Mouse (Mus musculus): ENCODE measurements around the gene Kcnh1. TPM values are rescaled to one million over a fixed set of nuclear protein-coding genes. Genes with fewer than 3 reads are reported as not detected.

The Kcnh1 gene
- polyA plus RNA-seq, 1 experiment = 0.85 TPM

DNA sequence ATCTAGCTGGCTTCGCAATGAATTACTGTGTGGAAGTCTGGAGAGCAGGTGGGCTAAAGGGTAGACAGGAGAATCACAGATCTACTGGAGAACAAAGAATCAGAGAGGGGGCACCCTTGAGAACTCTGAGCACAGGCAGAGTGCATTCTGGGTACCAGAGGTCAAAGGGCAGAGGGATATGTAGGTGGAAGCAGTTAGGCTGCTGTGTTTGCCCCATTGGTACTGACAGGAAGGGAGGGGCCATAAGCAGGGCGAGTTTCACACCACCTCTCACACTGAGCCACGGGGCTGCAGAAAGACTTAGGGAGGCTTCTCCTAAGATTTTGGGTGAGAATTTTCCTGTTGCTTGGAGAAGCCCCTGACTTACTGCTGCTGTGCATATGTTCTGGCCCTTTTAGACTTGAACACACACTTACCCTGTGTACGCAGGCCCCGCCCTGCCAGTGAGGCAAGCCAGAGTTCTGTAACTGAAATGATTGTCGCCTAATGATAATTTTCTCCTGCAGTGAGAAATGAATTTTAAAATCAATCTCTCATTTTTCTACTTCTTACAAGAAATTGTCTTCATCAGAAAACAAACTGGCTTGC lies 121.4 kb downstream of the Kcnh1 start:
- 78% methylated on average over 6 of the region's 6 CpGs for WGBS
- no peak overlapping the region for H3K27ac ChIP-seq (ENCODE audit: insufficient read depth, low read length)
- H3K4me1 ChIP-seq (ENCODE audit: control insufficient read depth, insufficient read depth, insufficient read length) = no peaks in the 10 kb centered on the region
- H3K27me3 ChIP-seq (ENCODE audit: control insufficient read depth, insufficient read depth, low read length) = no peaks in the 10 kb centered on the region
- DNase-seq (ENCODE audit: low read depth in 1 of 2, low spot score in 2 of 2) = no peak
- no peak overlapping the region for H3K4me3 ChIP-seq (ENCODE audit: extremely low read depth, insufficient read depth, insufficient read length)
- TF ChIP-seq POLR2A (IDR thresholded peaks at IDR 0.05; ENCODE audit: low read depth, low read length) = no peak
- TF ChIP-seq CTCF (IDR thresholded peaks at IDR 0.05; ENCODE audit: extremely low read depth, insufficient read depth, insufficient read length, insufficient replicate concordance) = no peak
- H3K36me3 ChIP-seq (ENCODE audit: control insufficient read depth, insufficient read depth, low read length) = no peaks in the 10 kb centered on the region

GRCm38 (mm10) chr1:192312446-192312845 lies 121.9 kb downstream of the Kcnh1 start:
- WGBS = 81% methylated on average over 4 of the region's 4 CpGs
- no peak overlapping the region for H3K4me3 ChIP-seq (ENCODE audit: extremely low read depth, insufficient read depth, insufficient read length)
- H3K36me3 ChIP-seq (ENCODE audit: control insufficient read depth, insufficient read depth, low read length) = no peaks in the 10 kb centered on the region
- TF ChIP-seq POLR2A (IDR thresholded peaks at IDR 0.05; ENCODE audit: low read depth, low read length) = no peak
- no peak for TF ChIP-seq CTCF (IDR thresholded peaks at IDR 0.05; ENCODE audit: extremely low read depth, insufficient read depth, insufficient read length, insufficient replicate concordance)
- no peaks in the 10 kb centered on the region for H3K4me1 ChIP-seq (ENCODE audit: control insufficient read depth, insufficient read depth, insufficient read length)
- H3K27ac ChIP-seq (ENCODE audit: insufficient read depth, low read length) = no peak overlapping the region
- DNase-seq (ENCODE audit: low read depth in 1 of 2, low spot score in 2 of 2) = no peak
- no peaks in the 10 kb centered on the region for H3K27me3 ChIP-seq (ENCODE audit: control insufficient read depth, insufficient read depth, low read length)

GRCm38 (mm10) chr1:192312998-192313397 lies 122.4 kb downstream of the Kcnh1 start:
- WGBS = 94% methylated on average over 4 of the region's 4 CpGs
- Histone ChIP-seq H3K4me1 (ENCODE audit: control insufficient read depth, insufficient read depth, insufficient read length) (no peaks in the 10 kb centered on the region), H3K4me3 (ENCODE audit: extremely low read depth, insufficient read depth, insufficient read length) (no peak overlapping the region), H3K27me3 (ENCODE audit: control insufficient read depth, insufficient read depth, low read length) (no peaks in the 10 kb centered on the region), H3K27ac (ENCODE audit: insufficient read depth, low read length) (no peak overlapping the region), H3K36me3 (ENCODE audit: control insufficient read depth, insufficient read depth, low read length) (no peaks in the 10 kb centered on the region)
- no peak for DNase-seq (ENCODE audit: low read depth in 1 of 2, low spot score in 2 of 2)
- TF ChIP-seq CTCF (IDR thresholded peaks at IDR 0.05; ENCODE audit: extremely low read depth, insufficient read depth, insufficient read length, insufficient replicate concordance) (no peak), POLR2A (IDR thresholded peaks at IDR 0.05; ENCODE audit: low read depth, low read length) (no peak)

DNA sequence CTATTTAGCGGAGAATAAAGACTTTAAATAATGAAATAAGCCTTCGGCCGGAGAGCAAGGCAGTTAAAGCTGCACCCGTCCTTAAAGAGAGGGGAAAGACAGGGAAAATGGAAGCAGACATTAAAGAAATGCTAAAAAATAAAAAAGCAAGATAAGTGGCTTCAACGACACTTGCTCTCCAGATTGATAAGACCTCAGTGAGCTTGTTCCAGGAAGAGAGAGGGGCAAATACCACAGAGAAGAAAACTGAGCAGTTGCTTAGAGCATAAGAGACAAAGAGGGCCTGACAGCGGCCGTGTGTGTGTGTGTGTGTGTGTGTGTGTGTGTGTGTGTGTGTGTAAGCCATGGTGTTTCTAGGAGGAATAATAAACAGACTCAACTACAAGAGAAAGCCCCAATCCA lies 123.0 kb downstream of the Kcnh1 start:
- Histone ChIP-seq H3K4me1 (ENCODE audit: control insufficient read depth, insufficient read depth, insufficient read length) (no peaks in the 10 kb centered on the region), H3K27ac (ENCODE audit: insufficient read depth, low read length) (no peak overlapping the region), H3K36me3 (ENCODE audit: control insufficient read depth, insufficient read depth, low read length) (no peaks in the 10 kb centered on the region), H3K27me3 (ENCODE audit: control insufficient read depth, insufficient read depth, low read length) (no peaks in the 10 kb centered on the region), H3K4me3 (ENCODE audit: extremely low read depth, insufficient read depth, insufficient read length) (no peak overlapping the region)
- WGBS = 82% methylated on average over 7 of the region's 7 CpGs
- TF ChIP-seq POLR2A (IDR thresholded peaks at IDR 0.05; ENCODE audit: low read depth, low read length) (no peak), CTCF (IDR thresholded peaks at IDR 0.05; ENCODE audit: extremely low read depth, insufficient read depth, insufficient read length, insufficient replicate concordance) (no peak)
- no peak for DNase-seq (ENCODE audit: low read depth in 1 of 2, low spot score in 2 of 2)

DNA sequence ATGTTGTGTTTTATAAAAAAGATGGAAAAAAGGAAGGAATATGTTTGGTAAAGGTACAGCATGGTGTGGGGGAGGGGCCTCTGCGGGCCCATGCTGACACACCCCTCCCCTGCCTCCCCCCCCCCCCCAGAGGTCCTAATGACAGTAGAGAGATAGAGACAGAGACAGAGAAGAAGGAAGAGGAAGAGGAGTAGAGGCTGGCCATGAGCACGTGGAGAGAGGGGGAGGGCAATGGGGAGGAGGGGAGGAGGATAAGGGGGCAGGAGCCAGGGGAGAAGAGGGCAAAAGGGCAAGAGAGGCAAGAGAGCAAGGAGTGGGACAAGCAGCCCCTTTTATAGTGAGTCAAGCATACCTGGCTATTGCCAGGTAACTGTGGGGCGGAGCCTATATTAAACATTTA lies 123.5 kb downstream of the Kcnh1 start:
- Histone ChIP-seq H3K4me1 (ENCODE audit: control insufficient read depth, insufficient read depth, insufficient read length) (no peaks in the 10 kb centered on the region), H3K27me3 (ENCODE audit: control insufficient read depth, insufficient read depth, low read length) (no peaks in the 10 kb centered on the region), H3K4me3 (ENCODE audit: extremely low read depth, insufficient read depth, insufficient read length) (no peak overlapping the region), H3K27ac (ENCODE audit: insufficient read depth, low read length) (no peak overlapping the region), H3K36me3 (ENCODE audit: control insufficient read depth, insufficient read depth, low read length) (no peaks in the 10 kb centered on the region)
- WGBS = 69% methylated on average over 3 of the region's 3 CpGs
- TF ChIP-seq POLR2A (IDR thresholded peaks at IDR 0.05; ENCODE audit: low read depth, low read length) = no peak
- no peak for DNase-seq (ENCODE audit: low read depth in 1 of 2, low spot score in 2 of 2)

DNA sequence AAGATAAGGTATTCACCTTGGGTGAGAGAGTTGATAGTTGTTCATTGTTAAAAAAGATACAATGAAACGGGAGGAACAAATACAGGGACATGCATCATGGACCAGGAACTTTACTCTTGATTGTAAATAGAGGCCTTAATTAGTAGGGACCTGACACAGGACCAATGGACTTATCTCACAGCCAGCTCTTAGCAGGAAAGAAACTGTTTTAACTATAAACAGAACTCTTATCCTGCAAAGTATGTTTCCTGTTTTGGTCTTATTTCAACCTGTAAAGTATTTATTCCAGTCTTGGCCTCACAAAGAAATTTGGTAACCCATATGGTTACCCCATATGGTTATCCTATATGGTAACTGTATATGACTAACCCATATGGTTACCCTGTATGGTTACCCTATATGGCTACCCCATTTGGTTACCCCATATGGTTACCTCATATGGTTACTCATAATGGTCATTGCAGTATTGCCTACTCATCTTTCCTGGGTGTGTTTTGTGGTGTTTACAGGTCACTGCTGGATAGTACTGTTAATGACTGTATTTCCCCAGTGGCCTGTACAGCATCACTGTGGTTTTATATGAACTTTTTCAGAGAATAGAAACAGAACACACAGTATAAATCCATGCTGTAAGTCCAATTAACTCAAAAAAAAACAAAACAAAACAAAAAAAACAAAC lies 125.0 kb downstream of the Kcnh1 start:
- H3K36me3 ChIP-seq (ENCODE audit: control insufficient read depth, insufficient read depth, low read length) = no peaks in the 10 kb centered on the region
- TF ChIP-seq POLR2A (IDR thresholded peaks at IDR 0.05; ENCODE audit: low read depth, low read length) (no peak), CTCF (IDR thresholded peaks at IDR 0.05; ENCODE audit: extremely low read depth, insufficient read depth, insufficient read length, insufficient replicate concordance) (no peak)
- no peak overlapping the region for H3K27ac ChIP-seq (ENCODE audit: insufficient read depth, low read length)
- H3K4me3 ChIP-seq (ENCODE audit: extremely low read depth, insufficient read depth, insufficient read length) = no peak overlapping the region
- H3K27me3 ChIP-seq (ENCODE audit: control insufficient read depth, insufficient read depth, low read length) = no peaks in the 10 kb centered on the region
- no peaks in the 10 kb centered on the region for H3K4me1 ChIP-seq (ENCODE audit: control insufficient read depth, insufficient read depth, insufficient read length)
- WGBS = 70% methylated on average over 1 of the region's 1 CpGs
- no peak for DNase-seq (ENCODE audit: low read depth in 1 of 2, low spot score in 2 of 2)

- no peak overlapping the region for H3K27ac ChIP-seq (ENCODE audit: insufficient read depth, low read length)
- no peak for DNase-seq (ENCODE audit: low read depth in 1 of 2, low spot score in 2 of 2)
- TF ChIP-seq CTCF (IDR thresholded peaks at IDR 0.05; ENCODE audit: extremely low read depth, insufficient read depth, insufficient read length, insufficient replicate concordance) = no peak
- no peak for TF ChIP-seq POLR2A (IDR thresholded peaks at IDR 0.05; ENCODE audit: low read depth, low read length)
- no peaks in the 10 kb centered on the region for H3K4me1 ChIP-seq (ENCODE audit: control insufficient read depth, insufficient read depth, insufficient read length)
- WGBS = 63% methylated on average over 3 of the region's 3 CpGs
- no peak overlapping the region for H3K4me3 ChIP-seq (ENCODE audit: extremely low read depth, insufficient read depth, insufficient read length)
- no peaks in the 10 kb centered on the region for H3K27me3 ChIP-seq (ENCODE audit: control insufficient read depth, insufficient read depth, low read length)
- H3K36me3 ChIP-seq (ENCODE audit: control insufficient read depth, insufficient read depth, low read length) = no peaks in the 10 kb centered on the region
These were observed 133.6 kb downstream of the Kcnh1 start for GRCm38 (mm10) chr1:192324223-192324622.
